Mouse (Mus musculus): ENCODE results near the gene Gid8.
"Not testable (repeated sequence)": the region's sequence is repeated elsewhere in the genome, so short reads cannot be mapped to it uniquely, and the experiment has no call there.

Gid8 gene

DNA sequence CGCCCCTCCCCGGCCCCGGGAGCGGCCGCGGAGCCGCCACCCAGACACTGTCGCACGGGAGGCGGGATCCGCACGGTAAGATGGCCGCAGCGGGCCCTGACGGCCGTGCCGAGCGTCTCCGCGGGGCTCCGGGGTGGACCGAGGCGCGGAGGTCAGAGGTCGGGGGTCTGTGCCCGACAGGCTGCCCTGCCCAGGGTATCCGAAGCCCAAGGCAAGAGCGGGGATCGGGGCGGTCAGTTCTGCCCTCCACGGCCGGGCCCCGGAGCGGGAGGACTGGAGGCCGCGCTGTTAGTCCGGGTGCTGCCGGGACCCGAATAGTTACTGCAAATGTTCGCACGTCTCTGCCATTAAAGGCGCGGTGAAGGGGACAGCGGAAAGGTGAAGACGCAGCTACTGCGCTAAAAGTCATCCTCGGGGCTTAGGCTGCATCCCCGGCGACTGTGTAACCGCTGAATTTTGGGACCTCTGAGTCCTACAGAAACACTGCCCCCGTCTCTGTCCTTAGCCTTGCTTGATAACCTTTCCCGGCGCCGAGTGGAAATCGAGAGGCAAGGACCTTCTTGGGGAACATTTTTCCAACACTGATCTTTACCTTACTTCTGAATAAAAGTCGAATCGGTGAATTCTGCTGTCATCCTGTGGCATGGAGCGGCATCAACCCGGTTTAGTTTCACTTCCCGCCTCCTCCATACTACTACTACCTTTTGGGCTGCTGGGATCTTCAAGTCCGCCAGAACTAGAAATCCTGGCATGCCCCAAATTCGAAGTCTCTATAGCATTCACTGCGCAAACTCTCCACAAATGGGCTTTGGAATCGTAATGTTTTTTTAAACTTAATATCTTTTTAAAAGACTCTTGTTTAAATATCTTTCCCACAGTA is 599 bp downstream of the Gid8 start:
- DNase-seq (ENCODE audit: low read depth, low spot score), result peak; percentile 43

DNA sequence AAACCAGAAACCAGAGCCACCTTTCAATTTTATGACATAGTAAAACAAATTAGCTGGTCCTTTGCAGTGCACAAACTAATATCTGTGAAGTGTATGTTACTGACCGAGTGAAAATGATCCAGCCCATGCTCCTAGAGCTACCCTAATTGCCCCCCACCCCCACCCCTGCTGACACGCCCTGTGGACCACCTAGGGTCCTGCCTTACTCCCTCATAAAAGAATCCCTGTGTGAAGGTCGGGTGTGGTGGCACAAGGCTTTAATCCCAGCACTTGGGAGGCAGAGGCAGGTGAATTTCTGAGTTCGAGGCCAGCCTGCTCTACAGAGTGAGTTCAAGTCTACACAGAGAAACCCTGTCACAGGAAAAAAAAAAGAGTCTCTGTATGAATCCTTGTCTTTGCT is 1.6 kb downstream of the Gid8 start:
- no peak for DNase-seq (ENCODE audit: low read depth, low spot score)

DNA sequence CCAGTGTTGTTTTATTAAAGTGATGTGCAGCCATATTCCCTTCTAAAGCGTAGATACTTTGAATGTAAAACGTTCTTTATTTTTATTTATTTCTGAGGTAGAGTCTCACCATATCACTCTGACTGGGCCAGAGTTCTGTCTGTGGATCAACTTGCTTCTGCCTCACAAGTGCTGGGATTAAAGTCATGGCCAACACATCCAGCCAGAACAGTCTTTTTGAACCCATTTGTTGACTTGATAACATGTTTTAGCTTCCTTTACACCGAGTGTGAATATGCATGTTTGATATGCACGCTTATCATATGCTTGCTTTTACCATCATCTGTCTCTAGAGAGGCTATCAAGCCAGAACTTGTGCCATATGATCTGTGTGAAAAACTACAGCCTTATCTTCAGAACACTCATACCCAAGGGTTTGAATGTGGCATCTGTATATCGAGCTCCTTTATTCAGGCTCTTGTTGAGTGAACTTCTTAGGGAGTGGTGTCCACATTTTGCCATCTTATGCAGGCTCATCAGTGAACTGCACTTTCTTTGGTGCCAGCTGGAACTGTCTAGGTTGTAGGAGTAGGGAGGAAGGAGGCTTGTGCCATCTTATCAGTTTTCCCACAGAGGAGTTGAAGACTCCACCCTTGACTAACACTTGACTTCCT is 2.2 kb downstream of the Gid8 start:
- no peak for DNase-seq (ENCODE audit: low read depth, low spot score)

DNA sequence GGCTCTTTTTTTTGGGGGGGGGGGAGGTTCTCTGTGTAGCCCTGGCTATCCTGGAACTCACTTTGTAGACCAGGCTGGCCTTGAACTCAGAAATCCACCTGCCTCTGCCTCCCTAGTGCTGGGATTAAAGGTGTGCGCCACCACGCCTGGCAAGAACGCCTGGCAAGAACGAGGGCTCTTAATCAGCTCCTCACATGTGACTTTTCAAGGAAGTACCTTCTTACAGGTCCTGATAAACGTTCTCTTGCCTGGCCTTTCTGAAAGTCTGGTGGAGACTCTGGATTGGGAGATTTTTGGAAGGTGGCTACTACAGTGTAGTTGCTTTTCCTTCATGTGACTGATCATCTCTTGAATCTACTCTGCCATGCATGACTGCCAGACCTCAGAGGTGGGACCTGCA is 12.8 kb downstream of the Gid8 start:
- DNase-seq (ENCODE audit: low read depth, low spot score), result not testable (repeated sequence)

DNA sequence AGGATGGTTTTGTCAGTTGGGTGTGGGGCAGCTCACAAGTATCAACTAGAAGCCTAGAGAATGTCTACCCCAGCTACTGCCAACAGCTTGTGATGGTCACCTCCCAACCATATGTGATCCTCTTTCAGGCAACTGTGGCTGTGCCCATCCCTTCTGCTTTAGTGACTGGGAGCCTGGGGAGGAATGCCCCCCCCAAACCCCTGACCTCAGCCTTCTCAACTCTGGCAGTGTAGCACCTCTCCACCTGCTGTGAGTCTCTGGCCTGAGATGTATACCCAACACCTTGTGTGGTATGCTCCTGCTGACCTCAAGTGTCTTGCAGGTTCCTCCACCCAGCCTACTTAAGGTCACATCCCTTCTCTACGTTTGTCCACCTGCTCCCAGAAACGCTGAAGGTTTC is 13.9 kb downstream of the Gid8 start:
- no peak for DNase-seq (ENCODE audit: low read depth, low spot score)

DNA sequence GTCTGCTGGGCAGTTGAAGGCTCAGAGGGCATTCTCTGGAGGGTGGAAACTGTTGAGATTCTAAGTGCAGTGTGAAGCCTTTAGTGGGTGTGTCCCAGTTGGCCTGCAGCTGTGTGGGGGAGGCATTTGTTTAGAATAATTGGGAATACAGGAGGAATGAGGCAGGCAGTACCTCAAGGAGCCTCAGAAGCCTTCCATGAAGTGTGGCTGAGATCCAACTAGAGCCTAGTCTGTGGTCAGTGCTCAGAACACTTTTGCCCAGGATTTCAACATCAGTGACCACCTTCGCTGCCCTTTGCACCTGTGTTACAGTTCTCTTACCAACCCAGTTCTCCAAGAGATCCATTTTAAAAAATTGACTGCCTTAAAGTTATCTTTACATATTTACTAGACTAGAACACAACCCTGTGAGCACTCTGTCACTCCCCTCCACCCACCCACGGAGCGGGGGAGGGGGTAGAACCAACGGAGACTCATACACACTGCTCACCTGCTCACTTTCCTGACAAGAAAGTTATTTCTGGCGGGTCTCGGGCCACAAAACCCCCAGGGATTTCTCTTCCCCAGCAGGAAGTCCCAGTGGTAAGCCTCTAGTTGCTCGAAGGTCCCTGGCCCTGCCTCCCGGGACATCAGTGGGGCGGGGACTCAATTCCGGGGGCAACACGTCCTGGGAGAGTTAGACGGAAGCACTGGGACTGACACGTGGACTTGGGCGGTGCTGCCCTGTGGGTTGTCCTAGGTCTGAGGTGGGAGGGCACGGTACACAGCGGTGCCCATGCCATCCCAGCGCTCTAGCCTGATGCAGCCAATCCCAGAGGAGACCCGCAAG is 14.9 kb downstream of the Gid8 start, which contains the start of gene Slc17a9:
TSS of gene Slc17a9 (plus strand) at position 679 of the 829 bp plus-strand sequence.
- peak; percentile 69 for DNase-seq (ENCODE audit: low read depth, low spot score)

DNA sequence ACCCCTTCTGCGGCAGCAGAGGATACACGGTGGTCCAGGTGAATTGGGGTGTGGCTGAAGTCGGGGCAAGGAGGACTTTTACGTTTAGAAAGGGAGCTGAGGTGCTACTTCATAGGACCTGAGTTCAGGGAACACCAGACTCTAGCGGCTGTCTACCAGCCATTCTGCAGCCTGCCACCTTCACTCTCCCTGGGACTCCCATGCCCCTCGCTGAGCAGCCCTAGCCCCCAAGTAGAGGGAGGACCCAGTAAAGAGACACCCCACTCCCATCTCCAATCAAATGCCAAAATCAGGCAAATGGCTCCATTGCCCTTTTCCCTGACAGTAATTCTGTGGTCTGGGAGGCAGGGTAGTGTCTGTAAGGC is 15.5 kb downstream of the Gid8 start:
- no peak for DNase-seq (ENCODE audit: low read depth, low spot score)

DNA sequence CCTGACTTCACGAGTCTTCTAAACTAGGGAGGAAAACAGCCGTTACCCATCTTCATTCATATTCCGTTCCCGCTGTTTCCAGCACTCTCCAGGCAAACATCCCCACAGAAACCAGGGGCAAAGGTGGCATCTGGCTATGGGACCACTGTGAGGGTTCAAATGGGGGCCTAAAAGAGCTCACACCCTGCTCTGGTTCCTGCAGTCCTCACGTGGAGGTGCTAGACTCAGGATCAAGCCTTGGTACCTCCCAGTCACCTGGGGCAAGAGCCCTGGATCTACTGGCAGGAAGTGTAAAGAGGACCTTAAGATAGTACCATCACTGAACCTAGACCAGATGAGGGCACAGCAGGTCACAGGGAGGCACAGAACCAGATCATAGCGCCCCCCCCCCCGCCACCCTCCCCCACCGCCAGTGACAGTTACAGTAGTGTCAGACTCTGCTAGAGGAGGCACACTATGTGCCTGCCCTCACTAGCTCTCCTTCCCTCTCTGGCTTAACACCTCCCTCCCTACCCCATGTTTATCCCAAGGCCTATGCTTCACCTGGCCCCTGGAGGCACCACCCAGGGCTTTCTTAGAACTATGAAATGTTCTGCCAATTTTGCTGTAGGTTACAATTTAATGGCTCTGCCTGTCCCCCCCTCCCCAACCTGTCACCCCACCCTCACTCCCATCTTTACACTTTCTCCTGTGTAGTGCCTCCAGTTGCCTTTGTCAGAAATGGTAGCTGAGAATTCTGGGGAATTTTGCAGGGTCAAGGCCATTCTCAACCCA is 16.1 kb downstream of the Gid8 start:
- peak; percentile 40 for DNase-seq (ENCODE audit: low read depth, low spot score)

DNA sequence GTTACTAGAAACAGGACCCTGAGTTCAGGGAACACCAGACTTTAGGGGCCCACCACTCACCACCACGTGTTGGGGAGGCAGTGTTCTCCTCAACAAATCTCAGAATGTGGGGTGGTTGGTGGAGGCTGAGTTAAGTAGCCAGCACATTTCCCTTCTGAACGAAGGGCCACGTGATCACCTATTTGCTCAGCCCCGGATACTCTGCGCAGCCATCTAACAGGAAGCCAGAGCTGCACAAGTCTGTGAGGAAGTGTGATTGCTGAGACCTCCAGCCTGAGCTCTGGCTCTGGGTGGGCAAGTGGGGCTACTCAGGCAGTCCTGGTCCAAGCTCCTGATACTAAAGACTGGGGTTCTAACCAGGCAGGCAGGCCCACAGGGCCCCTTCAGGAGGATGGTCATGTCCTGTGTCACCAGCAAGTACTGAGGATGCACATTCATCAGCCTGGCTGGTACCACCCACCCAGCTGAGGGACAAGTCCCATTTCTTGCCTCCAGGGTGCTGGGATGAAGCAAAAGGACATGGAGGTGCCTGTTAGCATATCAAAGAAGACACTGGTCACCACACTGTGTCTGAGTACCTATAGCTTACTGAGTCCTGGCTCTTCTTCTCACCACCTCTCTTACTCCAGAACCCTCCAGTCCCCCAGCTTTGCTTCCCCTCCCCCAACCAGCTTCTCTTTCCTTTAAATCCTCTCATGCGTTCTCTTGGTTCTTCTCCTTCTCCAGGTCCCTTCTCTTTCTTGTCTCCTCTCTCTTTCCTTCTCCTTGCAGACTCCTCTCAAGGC is 16.9 kb downstream of the Gid8 start:
- peak; percentile 81 for DNase-seq (ENCODE audit: low read depth, low spot score)

DNA sequence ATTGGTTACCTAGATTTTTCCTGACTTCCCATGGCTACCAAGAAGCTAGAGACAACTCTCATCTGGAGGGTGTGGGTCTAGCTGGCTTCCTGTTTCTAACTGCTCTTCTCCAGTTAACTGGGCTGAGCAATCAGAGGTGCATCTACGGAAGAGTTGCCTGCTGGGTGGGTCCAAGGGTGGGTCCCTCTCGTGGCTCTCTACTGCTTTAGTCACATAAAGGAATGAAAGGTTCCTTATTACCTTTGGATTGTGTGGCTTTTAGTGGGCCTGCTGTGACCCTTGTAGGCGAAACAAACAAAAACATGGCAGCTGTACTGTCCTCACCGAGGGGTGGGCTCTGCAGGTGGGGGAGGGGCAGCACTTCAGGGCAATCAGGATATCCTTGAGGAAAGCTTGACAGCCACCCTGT is 17.7 kb downstream of the Gid8 start:
- no peak for DNase-seq (ENCODE audit: low read depth, low spot score)

DNA sequence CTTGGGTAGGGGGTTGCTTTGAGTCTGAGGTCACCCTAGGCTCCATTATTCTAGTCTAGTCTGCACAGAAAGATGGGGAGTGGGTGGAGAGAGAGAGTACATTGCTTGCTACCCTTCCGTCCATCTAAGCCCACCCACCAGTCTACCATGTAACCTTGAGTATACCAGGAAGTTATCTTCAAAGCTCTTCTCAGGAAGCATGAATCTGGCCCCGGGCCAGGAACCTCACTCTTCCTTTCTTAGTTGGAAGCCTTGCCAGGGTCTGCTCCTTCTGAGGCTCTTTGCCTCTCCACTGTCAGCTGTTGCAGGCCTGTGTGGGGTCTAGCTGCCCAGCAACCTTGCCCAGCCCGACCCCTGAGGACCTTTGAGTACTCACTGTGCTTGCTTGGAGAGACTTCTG is 21.1 kb downstream of the Gid8 start:
- DNase-seq (ENCODE audit: low read depth, low spot score), result peak; percentile 79

DNA sequence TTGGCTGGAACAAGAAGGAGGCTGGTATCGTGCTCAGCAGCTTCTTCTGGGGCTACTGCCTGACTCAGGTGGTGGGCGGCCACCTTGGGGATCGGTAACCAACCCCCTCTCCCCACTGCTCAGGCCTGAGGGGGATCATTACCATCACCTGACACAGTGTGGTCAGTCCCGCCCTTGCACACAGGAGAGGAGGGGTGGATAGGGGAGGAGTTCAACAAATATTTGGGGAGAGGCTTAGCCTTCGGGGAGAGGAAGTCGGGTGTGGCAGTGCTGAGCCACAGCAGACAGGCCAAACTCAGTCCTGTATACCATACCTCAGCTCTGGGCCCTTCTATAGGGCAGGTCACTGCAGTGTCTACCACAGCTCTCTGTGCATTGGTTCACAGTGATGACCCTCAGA is 22.1 kb downstream of the Gid8 start:
- DNase-seq (ENCODE audit: low read depth, low spot score), result peak; percentile 50

DNA sequence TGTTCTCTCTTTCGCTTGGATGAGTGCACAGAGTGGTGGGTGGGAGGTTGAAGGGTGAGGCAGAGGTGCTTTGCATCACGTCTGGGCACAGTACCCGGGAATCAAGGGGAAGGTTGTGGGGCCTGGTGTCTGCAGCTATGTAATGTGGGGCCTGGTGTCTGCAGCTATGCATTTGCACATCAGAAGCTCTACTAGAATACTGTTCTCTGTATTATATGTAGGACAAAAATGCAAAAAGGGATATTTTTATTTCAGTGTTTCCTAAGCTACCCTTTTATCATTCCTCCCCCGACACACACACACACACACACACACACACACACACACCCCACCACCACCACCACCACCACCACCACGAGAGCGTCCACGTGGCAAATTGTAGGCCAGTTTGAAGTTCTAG is 25.3 kb downstream of the Gid8 start:
- DNase-seq (ENCODE audit: low read depth, low spot score), result no peak

DNA sequence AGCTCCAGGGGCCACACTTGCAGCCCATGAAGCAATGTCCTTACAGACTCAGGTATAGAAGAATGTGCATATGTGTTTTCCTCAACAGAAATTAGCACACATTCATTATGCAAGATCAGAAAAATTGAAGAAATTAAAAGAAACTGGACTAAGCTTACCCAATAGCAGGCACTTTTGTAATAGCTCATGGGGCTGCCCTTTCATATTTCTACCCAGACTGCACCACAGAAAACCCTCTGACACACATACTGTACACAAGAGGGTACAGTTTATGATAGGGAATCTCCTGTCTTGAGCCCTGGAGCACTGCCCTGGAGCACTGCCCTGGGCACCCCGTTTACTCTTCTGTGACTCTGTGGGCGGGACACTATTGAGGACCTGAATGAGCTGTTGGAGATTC is 28.1 kb downstream of the Gid8 start:
- no peak for DNase-seq (ENCODE audit: low read depth, low spot score)

DNA sequence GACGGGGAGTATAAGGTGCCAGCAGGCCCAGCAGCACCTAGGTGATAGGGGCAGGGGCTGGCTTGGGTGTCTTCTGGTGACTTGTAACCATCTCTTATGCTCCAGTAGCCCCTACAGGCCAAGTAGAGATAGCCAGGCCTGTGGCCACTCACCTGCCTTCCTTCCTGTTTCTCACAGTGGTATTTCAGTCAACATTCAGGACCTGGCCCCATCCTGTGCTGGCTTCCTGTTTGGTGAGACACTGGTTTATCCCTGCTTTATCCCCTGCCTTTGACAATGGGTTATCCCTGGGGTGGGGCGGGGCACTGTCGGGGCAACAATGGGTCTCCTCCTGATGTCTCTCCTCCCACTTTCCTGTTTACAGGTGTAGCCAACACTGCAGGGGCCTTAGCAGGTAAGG is 30.4 kb downstream of the Gid8 start:
- no peak for DNase-seq (ENCODE audit: low read depth, low spot score)

DNA sequence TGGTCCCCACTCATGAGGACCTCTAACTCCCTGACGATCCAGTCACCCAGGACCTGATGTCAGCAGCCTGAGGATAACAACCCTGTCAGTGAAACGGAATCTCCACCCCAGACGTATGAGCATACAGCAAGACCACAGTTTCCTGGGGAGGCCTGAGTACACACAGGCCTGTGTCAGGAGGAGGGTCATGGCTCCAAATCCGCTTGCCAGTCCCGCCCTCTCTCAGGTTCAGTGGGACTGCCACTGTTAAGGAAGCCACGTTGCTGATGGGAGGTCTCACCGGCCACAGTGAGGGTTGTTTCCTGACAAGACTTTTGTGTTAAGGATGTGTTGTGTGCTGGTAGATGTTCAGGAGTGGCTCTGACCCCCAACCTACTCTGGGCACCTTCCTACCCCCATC is 31.5 kb downstream of the Gid8 start:
- no peak for DNase-seq (ENCODE audit: low read depth, low spot score)

DNA sequence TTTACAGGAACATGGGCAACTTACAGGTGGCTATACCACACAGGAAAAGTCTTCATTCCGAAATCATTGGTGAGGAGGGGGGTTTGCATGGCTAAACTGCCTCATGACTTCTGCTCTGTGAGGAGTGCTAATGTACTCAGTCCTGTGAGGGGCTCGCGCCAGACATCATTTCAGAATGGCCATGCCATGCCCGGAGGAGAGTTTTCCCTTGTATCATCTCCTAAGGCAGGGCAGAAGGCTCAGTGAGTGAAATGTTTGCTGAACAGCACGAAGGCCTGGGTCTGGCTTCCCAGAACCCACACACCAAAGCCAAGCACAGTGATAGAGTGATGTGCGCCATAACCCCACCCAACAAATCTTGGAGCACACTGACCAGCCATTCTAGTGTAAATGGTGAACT is 32.9 kb downstream of the Gid8 start:
- DNase-seq (ENCODE audit: low read depth, low spot score), result no peak

DNA sequence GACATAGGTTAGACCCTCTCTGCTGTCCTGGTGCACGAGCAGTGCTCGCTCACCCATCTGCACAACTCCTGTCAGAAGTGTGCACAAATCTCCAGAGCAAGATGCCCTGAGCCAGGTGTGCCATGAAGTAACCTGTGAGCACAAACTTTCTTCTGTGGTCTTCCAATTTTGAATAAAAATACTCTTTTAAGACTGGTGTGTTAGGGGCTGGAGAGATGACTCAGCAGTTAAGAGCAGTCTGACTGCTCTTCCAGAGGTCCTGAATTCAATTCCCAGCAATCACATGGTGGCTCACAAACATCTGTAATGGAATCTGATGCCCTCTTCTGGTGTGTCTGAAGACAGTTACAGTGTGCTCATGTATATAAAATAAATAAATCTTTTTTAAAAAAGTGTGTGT is 33.4 kb downstream of the Gid8 start:
- no peak for DNase-seq (ENCODE audit: low read depth, low spot score)

DNA sequence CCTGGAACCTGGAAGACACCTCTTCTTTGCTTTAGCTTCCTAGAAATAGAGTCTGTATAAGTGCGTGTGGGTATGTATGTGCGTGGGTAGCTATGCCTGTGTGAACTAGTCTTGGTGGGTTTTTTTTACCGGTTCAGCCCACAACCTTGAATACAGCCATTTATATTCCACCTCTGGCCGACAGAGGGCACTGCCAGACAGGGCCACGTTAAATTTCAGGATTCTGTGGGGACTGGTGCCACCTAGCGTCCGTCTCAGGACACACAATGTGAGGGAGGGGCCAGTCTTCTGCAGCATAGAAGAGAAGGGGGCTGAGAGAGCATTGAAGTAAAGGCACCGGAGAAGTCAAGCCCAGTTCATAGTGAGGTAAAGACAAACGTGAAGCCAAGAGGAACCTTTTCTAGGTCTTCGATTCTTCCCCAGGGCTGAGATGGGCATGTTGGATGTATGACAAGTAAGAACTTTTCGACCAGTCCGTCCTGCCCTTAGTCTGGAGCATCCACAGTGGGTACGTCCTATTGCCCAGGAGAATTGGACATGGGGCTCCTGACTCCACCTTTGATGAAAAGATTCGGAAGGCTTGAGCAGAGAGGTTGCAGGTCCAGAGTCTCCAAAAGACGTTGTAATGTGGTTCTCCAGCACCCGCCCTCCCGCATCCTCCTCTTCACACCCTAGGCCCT is 35.5 kb downstream of the Gid8 start:
- DNase-seq (ENCODE audit: low read depth, low spot score), result peak; percentile 95

DNA sequence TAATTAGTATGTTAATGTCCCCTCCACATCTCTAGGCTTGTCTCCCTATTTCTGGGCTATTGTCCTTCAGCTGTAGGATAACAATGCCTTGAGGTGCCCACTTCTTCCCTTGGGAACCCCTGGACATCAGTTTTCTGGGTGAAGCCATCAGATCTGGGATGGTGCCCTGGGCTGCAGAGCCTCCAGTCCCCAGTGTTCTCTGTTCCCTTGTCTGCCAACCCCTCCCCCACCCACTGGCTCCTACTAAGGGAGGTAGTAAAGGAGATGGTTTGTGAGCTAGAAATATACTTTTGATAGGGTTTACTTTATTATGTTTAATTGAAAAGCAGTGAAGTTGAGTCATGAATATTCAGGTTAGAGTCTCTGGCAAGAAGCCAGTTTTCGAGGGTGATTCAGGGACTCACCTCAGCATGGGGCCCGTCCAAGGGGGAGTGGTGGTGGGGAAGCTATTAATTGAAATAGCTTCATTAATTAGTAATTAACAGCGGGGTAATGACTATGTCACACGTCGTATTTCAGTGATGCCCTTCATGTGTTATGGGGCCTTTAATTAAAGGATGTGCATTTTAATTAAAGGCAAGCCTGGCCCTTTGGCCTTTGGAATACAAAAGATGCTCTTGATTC is 36.8 kb downstream of the Gid8 start:
- DNase-seq (ENCODE audit: low read depth, low spot score), result no peak

All from CD4-positive, CD25-positive, alpha-beta regulatory T cell, adult 2 months (primary cell).